Mouse (Mus musculus) adrenal gland, postnatal 25 days (tissue): ENCODE measurements at regions not wholly inside any gene's neighbourhood (a gene's known extent, or its start where the extent isn't known, plus 50 kb on each side); places are given as distances from the start of the nearest gene placed in this dataset.

ENCODE experiments used
- DNase-seq: peaks from one replicate; pipeline ENCODE4 v3.0.0; 2021; ENCODE audit warnings: mixed read lengths

- no peak for DNase-seq
Measured at GRCm38 (mm10) chr3:103514061-103514460, 61.0 kb upstream of the Syt6 start.

DNA sequence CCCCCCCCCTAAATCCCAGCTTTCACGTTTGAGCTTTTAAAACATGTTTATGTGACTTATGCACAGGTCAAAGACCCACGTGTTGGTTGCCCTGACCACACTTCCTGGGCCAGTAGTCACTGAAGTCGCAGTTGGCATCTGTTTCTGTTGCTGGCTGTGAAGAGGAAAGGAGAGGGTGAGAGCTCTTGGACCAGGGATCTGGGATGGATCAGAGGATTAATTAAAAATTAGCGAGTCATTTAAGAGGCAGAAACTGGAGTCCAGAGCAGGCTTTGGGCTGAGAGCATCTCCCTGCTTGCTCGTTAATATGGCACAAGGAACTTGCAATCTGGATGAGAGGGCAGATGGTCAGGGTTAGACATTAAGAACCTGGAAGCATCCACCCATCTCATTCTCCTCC lies 59.1 kb upstream of the Syt6 start:
- no peak for DNase-seq

GRCm38 (mm10) chr3:103517376-103518304 lies 57.4 kb upstream of the Syt6 start:
- no peak for DNase-seq

- DNase-seq = no peak
Measured at GRCm38 (mm10) chr3:103518624-103519023, 56.4 kb upstream of the Syt6 start.
